Mouse (Mus musculus): ENCODE data around the gene Cstad.

GRCm38 (mm10) chr2:30604880-30605761 is 10.3 kb downstream of the Cstad start:
- TF ChIP-seq CTCF (IDR thresholded peaks at IDR 0.05; ENCODE audit: low read depth) (no peak), EP300 (IDR thresholded peaks at IDR 0.05; ENCODE audit: low read depth) (no peak)

Data from liver, embryonic 14.5 days (tissue).